Mouse (Mus musculus) forebrain, embryonic 16.5 days (tissue): ENCODE measurements around the gene Skor1. TPM values are rescaled to one million over a fixed set of nuclear protein-coding genes. Genes with fewer than 3 reads are reported as not detected.
A peak's percentile ranks its signal among the peaks of the same experiment; 100 is the strongest.

Experiments
- ATAC-seq: fragments of 200-750 bp; cut with Nextera tagmentation; 2 replicates; pipeline ENCODE4 v1.8.0; 2017; ENCODE audit warnings: mild to moderate bottlenecking, moderate library complexity
- H3K27ac ChIP-seq: fragments of 300-500 bp; sonication (generic); 2 replicates; pipeline ENCODE4 v1.5.1; 2014; ENCODE audit warnings: low read length, control low read depth
- H3K27me3 ChIP-seq: fragments of 300-500 bp; sonication (generic); replicated peaks from 2 replicates; pipeline ENCODE4 v1.6.1; 2014; ENCODE audit warnings: low read length; ENCODE audit not compliant: control insufficient read depth, insufficient read depth
- H3K36me3 ChIP-seq: fragments of 300-500 bp; sonication (generic); 2 replicates; pipeline ENCODE4 v1.6.1; 2014; ENCODE audit not compliant: control insufficient read depth, insufficient read depth
- H3K4me1 ChIP-seq: fragments of 300-500 bp; sonication (generic); replicated peaks from 2 replicates; pipeline ENCODE4 v1.6.1; 2014; ENCODE audit warnings: low read length; ENCODE audit not compliant: control insufficient read depth, insufficient read depth
- H3K4me2 ChIP-seq: fragments of 300-500 bp; sonication (generic); 2 replicates; pipeline ENCODE4 v1.6.1; 2014; ENCODE audit warnings: mild to moderate bottlenecking, low read length, control low read depth
- H3K4me3 ChIP-seq: fragments of 300-500 bp; sonication (generic); replicated peaks from 2 replicates; pipeline ENCODE4 v1.5.1; 2014; ENCODE audit warnings: mild to moderate bottlenecking, low read length, control low read depth
- H3K9ac ChIP-seq: fragments of 300-500 bp; sonication (generic); replicated peaks from 2 replicates; pipeline ENCODE4 v1.6.1; 2014; ENCODE audit warnings: low read depth, low read length, control low read depth
- H3K9me3 ChIP-seq: fragments of 300-500 bp; sonication (generic); 2 replicates; pipeline ENCODE4 v1.6.1; 2016; ENCODE audit warnings: low read length; ENCODE audit not compliant: control insufficient read depth
- WGBS: fragments of 180-500 bp; shearing (Covaris S2); extraction: QIAGEN DNeasy Blood & Tissue Kit; methylation state at CpG from one replicate; pipeline ENCODE4 v1.1.7; 2014; 5-methylcytosine and 5-hydroxymethylcytosine counted together
- polyA plus RNA-seq: library from polyadenylated mRNA; unstranded; fragments of >200 nt; fragmentation: Nextera tagmentation; extraction: Ambion mirVana; gene quantifications from 2 replicates; pipeline ENCODE4 v1.2.1, GENCODE M21; 2015

Skor1 gene
- polyA plus RNA-seq, 1 experiment from 2014 or later, result 0.32 TPM

GRCm38 (mm10) chr9:63182306-63182960 lies 33.7 kb upstream of the Skor1 start:
- 7% methylated on average over 14 of the region's 14 CpGs for WGBS
- no peak overlapping the region for H3K4me3 ChIP-seq
- peak overlapping the region; percentile 9 for H3K4me2 ChIP-seq
- H3K27me3 ChIP-seq, result peaks cover 6% of the 10 kb centered on the region
- no peaks in the 10 kb centered on the region for H3K9me3 ChIP-seq
- H3K4me1 ChIP-seq, result peaks cover 19% of the 10 kb centered on the region
- no peak overlapping the region for H3K9ac ChIP-seq
- ATAC-seq, result peak; percentile 63; the same call in 1 of the 2 replicates
- H3K27ac ChIP-seq, result no peak overlapping the region
- no peaks in the 10 kb centered on the region for H3K36me3 ChIP-seq

GRCm38 (mm10) chr9:63181337-63182178 lies 32.8 kb upstream of the Skor1 start:
- Histone ChIP-seq H3K27me3 (peaks cover 6% of the 10 kb centered on the region), H3K9me3 (no peaks in the 10 kb centered on the region), H3K9ac (no peak overlapping the region), H3K4me3 (no peak overlapping the region), H3K36me3 (no peaks in the 10 kb centered on the region), H3K4me1 (peaks cover 19% of the 10 kb centered on the region), H3K4me2 (no peak overlapping the region), H3K27ac (no peak overlapping the region)
- no peak; the same call in 1 of the 2 replicates for ATAC-seq
- WGBS, result 21% methylated on average over 11 of the region's 11 CpGs

- H3K4me1 ChIP-seq, result peaks cover 19% of the 10 kb centered on the region
- no peak overlapping the region for H3K4me2 ChIP-seq
- WGBS, result 92% methylated on average over 8 of the region's 8 CpGs
- ATAC-seq, result no peak
- H3K9me3 ChIP-seq, result no peaks in the 10 kb centered on the region
- no peak overlapping the region for H3K4me3 ChIP-seq
- H3K27me3 ChIP-seq, result peaks cover 2% of the 10 kb centered on the region
- H3K9ac ChIP-seq, result no peak overlapping the region
- no peaks in the 10 kb centered on the region for H3K36me3 ChIP-seq
- H3K27ac ChIP-seq, result no peak overlapping the region
Observed at GRCm38 (mm10) chr9:63178296-63178695, 29.5 kb upstream of the Skor1 start.

GRCm38 (mm10) chr9:63174001-63174721 lies 25.4 kb upstream of the Skor1 start:
- Histone ChIP-seq H3K27ac (no peak overlapping the region), H3K9ac (no peak overlapping the region), H3K4me2 (no peak overlapping the region), H3K9me3 (no peaks in the 10 kb centered on the region), H3K4me3 (no peak overlapping the region), H3K27me3 (peaks cover 2% of the 10 kb centered on the region; the same call in 1 of the 2 replicates), H3K36me3 (no peaks in the 10 kb centered on the region), H3K4me1 (no peaks in the 10 kb centered on the region)
- no peak for ATAC-seq
- 88% methylated on average over 8 of the region's 8 CpGs for WGBS

- H3K9me3 ChIP-seq, result no peaks in the 10 kb centered on the region
- H3K27ac ChIP-seq, result no peak overlapping the region
- WGBS, result 33% methylated on average over 2 of the region's 2 CpGs
- peaks cover 2% of the 10 kb centered on the region; the same call in 1 of the 2 replicates for H3K27me3 ChIP-seq
- H3K9ac ChIP-seq, result no peak overlapping the region
- ATAC-seq, result no peak
- H3K4me3 ChIP-seq, result no peak overlapping the region
- no peaks in the 10 kb centered on the region for H3K4me1 ChIP-seq
- H3K36me3 ChIP-seq, result no peaks in the 10 kb centered on the region
- H3K4me2 ChIP-seq, result no peak overlapping the region
Observed at GRCm38 (mm10) chr9:63171951-63172350, 23.2 kb upstream of the Skor1 start.

GRCm38 (mm10) chr9:63169127-63169526 lies 20.4 kb upstream of the Skor1 start:
- H3K4me1 ChIP-seq, result peaks cover 7% of the 10 kb centered on the region
- ATAC-seq, result no peak
- no peaks in the 10 kb centered on the region for H3K9me3 ChIP-seq
- H3K4me2 ChIP-seq, result no peak overlapping the region
- no peaks in the 10 kb centered on the region for H3K36me3 ChIP-seq
- no peaks in the 10 kb centered on the region for H3K27me3 ChIP-seq
- 100% methylated on average over 1 of the region's 1 CpGs for WGBS
- H3K9ac ChIP-seq, result no peak overlapping the region
- no peak overlapping the region for H3K27ac ChIP-seq
- no peak overlapping the region for H3K4me3 ChIP-seq

GRCm38 (mm10) chr9:63165070-63165469 lies 16.3 kb upstream of the Skor1 start:
- Histone ChIP-seq H3K27me3 (no peaks in the 10 kb centered on the region), H3K4me3 (no peak overlapping the region), H3K27ac (no peak overlapping the region), H3K9me3 (no peaks in the 10 kb centered on the region), H3K9ac (no peak overlapping the region), H3K36me3 (no peaks in the 10 kb centered on the region), H3K4me2 (no peak overlapping the region), H3K4me1 (peaks cover 7% of the 10 kb centered on the region)
- WGBS, result 34% methylated on average over 9 of the region's 9 CpGs
- ATAC-seq, result no peak

GRCm38 (mm10) chr9:63163756-63164155 lies 15.0 kb upstream of the Skor1 start:
- Histone ChIP-seq H3K9ac (no peak overlapping the region), H3K9me3 (no peaks in the 10 kb centered on the region), H3K36me3 (no peaks in the 10 kb centered on the region), H3K4me3 (no peak overlapping the region), H3K27ac (no peak overlapping the region), H3K4me2 (no peak overlapping the region), H3K4me1 (peaks cover 7% of the 10 kb centered on the region), H3K27me3 (peaks cover 6% of the 10 kb centered on the region; the same call in 1 of the 2 replicates)
- 79% methylated on average over 8 of the region's 8 CpGs for WGBS
- ATAC-seq, result no peak

- Histone ChIP-seq H3K36me3 (no peaks in the 10 kb centered on the region), H3K27ac (no peak overlapping the region), H3K9ac (no peak overlapping the region), H3K4me1 (peaks cover 30% of the 10 kb centered on the region), H3K27me3 (peaks cover 81% of the 10 kb centered on the region), H3K9me3 (peaks cover 3% of the 10 kb centered on the region; the same call in 1 of the 2 replicates), H3K4me2 (0 out of 2 replicates have a peak overlapping the region, but pooled peaks have one; percentile 21), H3K4me3 (no peak overlapping the region)
- peak; percentile 57 for ATAC-seq
- WGBS, result 6% methylated on average over 14 of the region's 14 CpGs
Observed at GRCm38 (mm10) chr9:63151949-63152348, 3.2 kb upstream of the Skor1 start.
